Mouse (Mus musculus) bone marrow macrophage, adult 2 months (primary cell): ENCODE measurements around the gene Gm20662.

ENCODE experiments used
- CTCF ChIP-seq: IDR thresholded peaks from 2 replicates; pipeline ENCODE4 v1.5.1; 2012; ENCODE audit warnings: low read depth, mild to moderate bottlenecking, low read length, moderate library complexity
- POLR2A ChIP-seq: IDR thresholded peaks from 2 replicates; pipeline ENCODE4 v1.6.1; 2012; ENCODE audit warnings: mild to moderate bottlenecking, low read depth, low read length, borderline replicate concordance

GRCm38 (mm10) chr9:108026584-108026983 lies 30.4 kb downstream of the Gm20662 start:
- TF ChIP-seq CTCF (no peak), POLR2A (no peak)
